Mouse (Mus musculus) liver, postnatal 0 days (tissue): Measurements from ENCODE around the gene 1700034J05Rik. TPM values are rescaled to one million over a fixed set of nuclear protein-coding genes. Genes with fewer than 3 reads are reported as not detected.

Source experiments
- ATAC-seq: fragments of 200-750 bp; cut with Nextera tagmentation; 2 replicates; pipeline ENCODE4 v1.8.0; 2017; ENCODE audit warnings: mild to moderate bottlenecking, moderate library complexity
- DNase-seq: peaks from one replicate; pipeline ENCODE4 v3.0.0-alpha.2; 2016
- H3K27ac ChIP-seq: fragments of 300-500 bp; sonication (generic); 2 replicates; pipeline ENCODE4 v1.5.1; 2014; ENCODE audit warnings: antibody characterized with exemption, moderate library complexity, mild to moderate bottlenecking, low read depth
- H3K27me3 ChIP-seq: fragments of 300-500 bp; sonication (generic); 2 replicates; pipeline ENCODE4 v1.6.1; 2014; ENCODE audit warnings: low read length, control low read depth, mixed read lengths; ENCODE audit not compliant: insufficient read depth
- H3K36me3 ChIP-seq: fragments of 300-500 bp; sonication (generic); replicated peaks from 2 replicates; pipeline ENCODE4 v1.6.1; 2014; ENCODE audit warnings: mild to moderate bottlenecking, control low read depth, low read length, moderate library complexity, mixed read lengths; ENCODE audit not compliant: insufficient read depth
- H3K4me1 ChIP-seq: fragments of 300-500 bp; sonication (generic); 2 replicates; pipeline ENCODE4 v1.6.1; 2014; ENCODE audit warnings: antibody characterized with exemption, mild to moderate bottlenecking, control low read depth; ENCODE audit not compliant: insufficient read depth
- H3K4me2 ChIP-seq: fragments of 300-500 bp; sonication (generic); 2 replicates; pipeline ENCODE4 v1.6.1; 2014; ENCODE audit warnings: low read depth, mild to moderate bottlenecking, low read length, moderate library complexity, mixed read lengths
- H3K4me3 ChIP-seq: fragments of 300-500 bp; sonication (generic); 2 replicates; pipeline ENCODE4 v1.5.1; 2014; ENCODE audit warnings: low read depth, low read length
- H3K9ac ChIP-seq: fragments of 300-500 bp; sonication (generic); replicated peaks from 2 replicates; pipeline ENCODE4 v1.6.1; 2014; ENCODE audit warnings: mild to moderate bottlenecking, moderate library complexity
- H3K9me3 ChIP-seq: fragments of 300-500 bp; sonication (generic); 2 replicates; pipeline ENCODE4 v1.6.1; 2016; ENCODE audit warnings: mild to moderate bottlenecking, control low read depth, low read length, mixed read lengths
- CTCF ChIP-seq: sonication (generic); IDR thresholded peaks from 2 replicates; pipeline ENCODE4 v1.5.1; 2016; ENCODE audit warnings: antibody characterized with exemption, low read depth
- EP300 ChIP-seq: IDR thresholded peaks from 2 replicates; pipeline ENCODE4 v1.6.1; 2016; ENCODE audit warnings: antibody characterized with exemption, low read depth, mild to moderate bottlenecking
- WGBS: fragments of 180-500 bp; shearing (Covaris S2); extraction: QIAGEN DNeasy Blood & Tissue Kit; methylation state at CpG from one replicate; pipeline ENCODE4 v1.1.7; 2014; ENCODE audit not compliant: insufficient replicate concordance; 5-methylcytosine and 5-hydroxymethylcytosine counted together
- polyA plus RNA-seq: library from polyadenylated mRNA; unstranded; fragments of >200 nt; fragmentation: Nextera tagmentation; extraction: Ambion mirVana; gene quantifications from 2 replicates; pipeline ENCODE4 v1.2.1, GENCODE M21; 2015

The 1700034J05Rik gene
- polyA plus RNA-seq, 1 experiment from 2014 or later = 0.05 TPM

DNA sequence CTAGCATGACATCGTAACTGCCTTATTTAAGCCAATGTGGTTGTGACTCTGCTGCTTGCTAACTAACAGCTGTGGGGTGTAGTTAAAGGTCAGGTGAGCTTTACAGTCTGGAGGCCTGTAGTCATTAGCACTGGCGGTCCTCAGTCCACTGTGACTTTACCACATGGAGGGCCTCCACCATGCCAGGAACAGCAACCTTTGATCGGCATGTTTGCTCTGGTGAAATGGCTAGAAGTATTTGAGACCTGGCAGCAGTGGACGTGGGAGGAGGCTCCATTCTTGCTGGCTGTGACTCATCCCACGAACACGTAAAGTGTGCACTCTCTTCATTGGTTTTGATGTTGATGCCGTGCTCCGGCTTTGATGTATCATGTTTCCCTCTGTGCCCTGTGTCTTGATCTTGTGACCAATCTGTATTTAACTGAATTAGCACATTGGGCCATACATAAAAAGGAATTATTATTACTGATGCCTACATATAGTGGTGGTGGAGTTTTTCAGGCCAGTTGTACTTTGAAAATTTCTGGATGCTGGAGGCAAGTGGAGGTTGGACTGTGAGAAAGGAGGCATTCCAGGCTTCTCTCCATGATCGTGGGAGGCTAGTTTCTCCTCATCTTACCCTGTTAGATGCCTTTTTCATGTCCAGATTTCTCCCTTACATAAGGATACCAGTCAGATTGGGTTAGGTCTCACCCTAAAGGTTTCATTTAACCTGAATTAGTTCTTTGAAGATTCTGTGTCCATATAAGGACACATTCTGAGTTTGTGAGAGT lies 5.9 kb upstream of the 1700034J05Rik start:
- no peak for TF ChIP-seq EP300
- no peak for TF ChIP-seq CTCF
- Histone ChIP-seq H3K36me3 (no peaks in the 10 kb centered on the region), H3K9me3 (no peaks in the 10 kb centered on the region), H3K4me2 (no peak overlapping the region), H3K27ac (peak overlapping the region; percentile 35; the same call in 1 of the 2 replicates), H3K27me3 (no peaks in the 10 kb centered on the region), H3K4me1 (peaks cover 10% of the 10 kb centered on the region), H3K9ac (no peak overlapping the region), H3K4me3 (no peak overlapping the region)
- ATAC-seq = peak; percentile 80
- DNase-seq = peak; percentile 45
- 65% methylated on average over 9 of the region's 9 CpGs for WGBS

DNA sequence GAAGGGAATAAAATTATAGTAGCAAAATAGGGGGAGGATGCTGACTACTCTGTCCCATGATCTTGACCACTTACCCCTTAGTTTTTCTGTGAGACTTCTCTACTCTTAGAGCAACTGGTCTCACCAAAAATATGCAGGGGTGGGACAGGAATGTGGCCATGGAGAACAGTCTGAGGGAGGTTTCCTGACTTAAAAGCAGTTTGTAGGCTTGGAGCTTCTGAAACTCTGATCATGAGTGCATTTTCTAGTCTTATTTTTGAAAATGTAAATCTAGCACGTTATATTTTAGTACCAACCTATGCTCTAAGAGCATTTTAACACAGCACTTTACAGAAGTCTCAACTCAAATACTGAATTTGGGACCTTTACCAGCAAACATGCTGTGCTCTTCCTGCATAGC lies 4.5 kb upstream of the 1700034J05Rik start:
- Histone ChIP-seq H3K4me1 (peaks cover 8% of the 10 kb centered on the region), H3K9me3 (no peaks in the 10 kb centered on the region), H3K27ac (no peak overlapping the region), H3K27me3 (no peaks in the 10 kb centered on the region), H3K4me2 (no peak overlapping the region), H3K4me3 (no peak overlapping the region), H3K9ac (no peak overlapping the region), H3K36me3 (no peaks in the 10 kb centered on the region)
- 60% methylated on average over 1 of the region's 1 CpGs for WGBS
- no peak for DNase-seq
- TF ChIP-seq CTCF = no peak
- no peak for TF ChIP-seq EP300
- no peak for ATAC-seq

DNA sequence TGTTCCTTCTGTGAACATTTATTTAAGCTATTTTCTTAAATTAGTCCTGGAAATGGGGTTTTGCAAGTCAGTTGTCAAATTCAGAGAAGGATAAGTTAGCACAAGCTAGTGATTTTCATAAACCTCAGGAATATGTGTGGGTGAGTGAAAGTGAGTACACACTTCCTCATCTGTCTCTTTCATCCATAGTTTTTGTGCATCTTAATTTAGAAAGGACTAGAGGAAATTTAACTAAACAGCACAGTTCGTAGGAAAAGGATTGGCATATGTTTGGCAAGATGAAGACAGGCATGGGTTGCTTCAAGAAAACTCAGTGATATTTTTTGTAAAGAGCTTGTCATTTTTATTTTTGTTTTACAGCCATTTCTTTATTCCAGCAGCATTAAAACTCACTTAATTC lies 2.7 kb upstream of the 1700034J05Rik start:
- TF ChIP-seq CTCF (no peak), EP300 (no peak)
- no peak overlapping the region for H3K4me2 ChIP-seq
- no peaks in the 10 kb centered on the region for H3K9me3 ChIP-seq
- H3K27me3 ChIP-seq = no peaks in the 10 kb centered on the region
- H3K4me1 ChIP-seq = peaks cover 6% of the 10 kb centered on the region
- no peaks in the 10 kb centered on the region for H3K36me3 ChIP-seq
- H3K9ac ChIP-seq = no peak overlapping the region
- no peak overlapping the region for H3K4me3 ChIP-seq
- DNase-seq = no peak
- 83% methylated on average over 1 of the region's 1 CpGs for whole genome bisulfite sequencing
- no peak for ATAC-seq
- H3K27ac ChIP-seq = no peak overlapping the region

DNA sequence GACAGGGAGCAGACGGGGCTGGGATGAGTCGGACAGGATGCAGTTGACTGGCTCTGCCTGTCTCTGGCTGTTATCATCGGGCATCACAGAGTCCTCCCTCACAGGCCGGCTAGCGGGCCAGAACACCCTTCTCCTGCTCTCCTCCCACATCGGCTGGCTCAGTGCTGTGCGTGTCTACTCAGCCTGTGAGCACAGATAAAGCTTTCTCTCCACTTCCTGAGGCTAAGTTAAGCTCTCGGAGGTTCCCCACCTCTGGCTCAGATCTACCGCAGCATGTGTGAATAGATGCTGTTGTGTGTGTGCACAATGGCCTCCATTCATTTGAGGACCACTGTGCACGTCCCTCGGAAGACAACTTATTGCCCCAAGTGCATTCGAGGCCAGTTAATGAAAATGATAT lies 1.7 kb upstream of the 1700034J05Rik start:
- TF ChIP-seq CTCF = no peak
- no peak for TF ChIP-seq EP300
- no peak overlapping the region for H3K4me2 ChIP-seq
- H3K36me3 ChIP-seq = no peaks in the 10 kb centered on the region
- H3K4me1 ChIP-seq = peaks cover 4% of the 10 kb centered on the region
- H3K4me3 ChIP-seq = no peak overlapping the region
- 31% methylated on average over 12 of the region's 12 CpGs for WGBS
- peak; percentile 87 for ATAC-seq
- H3K9me3 ChIP-seq = no peaks in the 10 kb centered on the region
- no peak overlapping the region for H3K27ac ChIP-seq
- DNase-seq = peak; percentile 48
- no peaks in the 10 kb centered on the region for H3K27me3 ChIP-seq
- H3K9ac ChIP-seq = no peak overlapping the region

DNA sequence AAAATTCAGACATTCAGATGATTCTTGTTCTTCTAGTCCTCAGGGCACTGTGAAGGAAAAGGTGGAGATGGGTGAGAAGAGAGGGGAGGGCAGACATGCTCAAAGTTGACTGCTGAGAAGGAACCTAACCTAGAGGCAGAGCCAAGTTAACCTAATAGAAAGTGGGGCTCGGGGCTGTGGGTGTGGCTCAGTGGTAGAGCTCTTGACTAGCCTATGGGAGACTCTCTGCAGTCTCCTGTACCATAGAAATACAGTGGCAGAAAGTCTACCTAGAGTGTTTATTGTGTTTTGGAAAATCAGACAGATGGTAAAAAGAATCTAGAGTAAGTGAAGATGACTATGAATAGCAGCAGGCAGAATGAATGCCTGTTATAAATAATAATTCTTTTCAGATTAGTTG lies 1.3 kb upstream of the 1700034J05Rik start:
- 43% methylated on average over 1 of the region's 1 CpGs for WGBS
- TF ChIP-seq CTCF = no peak
- TF ChIP-seq EP300 = no peak
- no peaks in the 10 kb centered on the region for H3K27me3 ChIP-seq
- peaks cover 3% of the 10 kb centered on the region for H3K4me1 ChIP-seq
- H3K4me3 ChIP-seq = no peak overlapping the region
- ATAC-seq (no peak), DNase-seq (no peak)
- H3K9ac ChIP-seq = no peak overlapping the region
- H3K4me2 ChIP-seq = no peak overlapping the region
- no peak overlapping the region for H3K27ac ChIP-seq
- H3K36me3 ChIP-seq = no peaks in the 10 kb centered on the region
- H3K9me3 ChIP-seq = no peaks in the 10 kb centered on the region

DNA sequence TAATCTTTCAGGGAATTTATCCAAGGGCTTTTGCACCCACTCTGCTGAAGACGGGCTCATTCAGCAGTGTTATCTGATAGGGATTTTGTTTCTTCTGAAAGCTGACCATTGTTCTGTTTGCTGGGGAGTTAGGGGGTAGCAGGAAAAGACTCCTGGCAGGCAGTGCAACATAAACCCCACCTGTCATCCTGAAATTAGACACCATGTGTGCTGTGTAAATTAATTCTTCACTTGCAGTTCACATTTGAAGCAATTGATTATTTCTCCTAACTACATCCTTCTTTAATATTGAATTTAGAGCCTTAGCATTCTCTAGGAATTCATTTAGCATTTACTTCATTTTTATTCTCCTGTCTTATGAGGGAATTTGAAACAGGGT lies 3.8 kb downstream of the 1700034J05Rik start:
- Histone ChIP-seq H3K27ac (no peak overlapping the region), H3K36me3 (no peaks in the 10 kb centered on the region), H3K4me2 (no peak overlapping the region), H3K4me1 (peaks cover 24% of the 10 kb centered on the region), H3K27me3 (no peaks in the 10 kb centered on the region), H3K9ac (no peak overlapping the region), H3K9me3 (no peaks in the 10 kb centered on the region), H3K4me3 (no peak overlapping the region)
- DNase-seq = no peak
- TF ChIP-seq CTCF (no peak), EP300 (no peak)
- ATAC-seq = no peak
- 51% methylated on average over 1 of the region's 1 CpGs for WGBS
